Mouse (Mus musculus) midbrain, embryonic 13.5 days (tissue): ENCODE data around the gene 1110008L16Rik. TPM values are rescaled to one million over a fixed set of nuclear protein-coding genes. Genes with fewer than 3 reads are reported as not detected.
"Not testable (repeated sequence)": the region's sequence is repeated elsewhere in the genome, so short reads cannot be mapped to it uniquely, and the experiment has no call there.

ENCODE experiments used
- ATAC-seq: fragments of 200-750 bp; cut with Nextera tagmentation; 2 replicates; pipeline ENCODE4 v1.8.0; 2017; ENCODE audit warnings: mild to moderate bottlenecking, moderate TSS enrichment, moderate library complexity
- H3K27ac ChIP-seq: fragments of 300-500 bp; sonication (generic); 2 replicates; pipeline ENCODE4 v1.5.1; 2015; ENCODE audit warnings: inconsistent platforms, mild to moderate bottlenecking, moderate library complexity
- H3K27me3 ChIP-seq: fragments of 300-500 bp; sonication (generic); 2 replicates; pipeline ENCODE4 v1.6.1; 2015; ENCODE audit warnings: mild to moderate bottlenecking, inconsistent platforms
- H3K36me3 ChIP-seq: fragments of 300-500 bp; sonication (generic); 2 replicates; pipeline ENCODE4 v1.6.1; 2015; ENCODE audit warnings: mild to moderate bottlenecking, inconsistent platforms
- H3K4me1 ChIP-seq: fragments of 300-500 bp; sonication (generic); replicated peaks from 2 replicates; pipeline ENCODE4 v1.6.1; 2015; ENCODE audit warnings: inconsistent platforms
- H3K4me2 ChIP-seq: fragments of 300-500 bp; sonication (generic); replicated peaks from 2 replicates; pipeline ENCODE4 v1.6.1; 2015; ENCODE audit warnings: moderate library complexity, mild to moderate bottlenecking, inconsistent platforms
- H3K4me3 ChIP-seq: fragments of 300-500 bp; sonication (generic); replicated peaks from 2 replicates; pipeline ENCODE4 v1.5.1; 2015; ENCODE audit warnings: mild to moderate bottlenecking, inconsistent platforms
- H3K9ac ChIP-seq: fragments of 300-500 bp; sonication (generic); replicated peaks from 2 replicates; pipeline ENCODE4 v1.6.1; 2015; ENCODE audit warnings: mild to moderate bottlenecking, inconsistent platforms
- H3K9me3 ChIP-seq: fragments of 300-500 bp; sonication (generic); 2 replicates; pipeline ENCODE4 v1.6.1; 2016; ENCODE audit warnings: mild to moderate bottlenecking, inconsistent platforms
- WGBS: fragments of 180-500 bp; shearing (Covaris S2); methylation state at CpG from one replicate; pipeline ENCODE4 v1.1.7; 2015; 5-methylcytosine and 5-hydroxymethylcytosine counted together
- polyA plus RNA-seq: library from polyadenylated mRNA; unstranded; fragments of >200 nt; fragmentation: Nextera tagmentation; extraction: Ambion mirVana; gene quantifications from 2 replicates; pipeline ENCODE4 v1.2.1, GENCODE M21; 2015

Gene 1110008L16Rik
- polyA plus RNA-seq, 1 experiment from 2014 or later: 9.2 TPM

DNA sequence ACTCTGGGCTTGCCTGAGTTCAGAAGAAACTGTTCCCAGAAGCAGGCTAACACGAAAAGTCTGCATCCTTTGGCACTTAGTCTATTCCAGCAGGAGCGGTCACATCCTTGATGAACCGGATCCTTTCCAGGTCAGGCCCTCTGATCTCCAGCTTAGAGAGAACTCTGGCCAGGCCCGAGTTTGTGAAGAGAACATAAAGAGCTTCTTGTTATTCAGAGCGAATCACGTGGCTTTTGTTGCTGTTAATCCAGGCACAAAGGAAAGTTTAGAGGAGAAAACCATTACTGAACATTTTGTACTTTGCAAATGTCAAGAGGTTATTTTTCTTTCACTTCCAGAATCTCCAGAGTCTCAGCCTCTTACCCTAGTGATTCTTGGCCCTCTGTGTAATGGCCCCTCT is 86.6 kb downstream of the 1110008L16Rik start:
- ATAC-seq: no peak
- Histone ChIP-seq H3K27ac (no peak overlapping the region), H3K36me3 (peaks cover 9% of the 10 kb centered on the region; the same call in 1 of the 2 replicates), H3K4me3 (no peak overlapping the region), H3K9me3 (no peaks in the 10 kb centered on the region), H3K4me1 (peaks cover 3% of the 10 kb centered on the region; the same call in 1 of the 2 replicates), H3K4me2 (no peak overlapping the region), H3K27me3 (no peaks in the 10 kb centered on the region), H3K9ac (no peak overlapping the region)
- 10% methylated on average over 6 of the region's 6 CpGs for WGBS

DNA sequence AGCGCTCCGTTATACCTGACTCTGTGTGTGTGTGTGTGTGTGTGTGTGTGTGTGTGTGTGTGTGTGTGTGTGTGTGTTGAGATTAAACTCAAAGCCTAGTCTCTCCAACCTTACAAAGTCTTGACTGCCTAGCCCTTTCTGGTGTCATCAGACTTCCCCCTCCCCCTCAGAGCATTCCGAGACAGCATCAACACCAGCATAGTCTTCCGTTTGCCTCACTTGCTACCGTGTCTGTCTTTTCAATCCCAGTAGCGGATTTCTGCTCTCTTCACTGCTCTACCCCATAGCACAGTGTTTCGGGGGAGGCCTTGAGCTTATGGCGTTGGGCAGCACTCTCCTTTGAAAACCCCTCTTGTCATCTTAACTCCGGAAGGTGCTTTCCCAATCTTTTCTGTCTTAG is 87.1 kb downstream of the 1110008L16Rik start:
- no peak overlapping the region for H3K4me2 ChIP-seq
- WGBS: 56% methylated on average over 9 of the region's 9 CpGs
- H3K9me3 ChIP-seq: no peaks in the 10 kb centered on the region
- peaks cover 3% of the 10 kb centered on the region; the same call in 1 of the 2 replicates for H3K4me1 ChIP-seq
- H3K27ac ChIP-seq: no peak overlapping the region
- H3K27me3 ChIP-seq: no peaks in the 10 kb centered on the region
- no peak for ATAC-seq
- H3K9ac ChIP-seq: no peak overlapping the region
- H3K36me3 ChIP-seq: peaks cover 9% of the 10 kb centered on the region; the same call in 1 of the 2 replicates
- no peak overlapping the region for H3K4me3 ChIP-seq

- Histone ChIP-seq H3K4me2 (no peak overlapping the region), H3K9me3 (no peaks in the 10 kb centered on the region), H3K27ac (no peak overlapping the region), H3K9ac (no peak overlapping the region), H3K27me3 (no peaks in the 10 kb centered on the region), H3K4me3 (no peak overlapping the region), H3K36me3 (peaks cover 6% of the 10 kb centered on the region; the same call in 1 of the 2 replicates), H3K4me1 (peaks cover 3% of the 10 kb centered on the region; the same call in 1 of the 2 replicates)
- WGBS: 83% methylated on average over 7 of the region's 7 CpGs
- no peak for ATAC-seq
These were observed 87.9 kb downstream of the 1110008L16Rik start for GRCm38 (mm10) chr12:55387083-55387787.

- H3K9me3 ChIP-seq: no peaks in the 10 kb centered on the region
- H3K9ac ChIP-seq: no peak overlapping the region
- H3K27me3 ChIP-seq: no peaks in the 10 kb centered on the region
- no peak overlapping the region for H3K4me2 ChIP-seq
- H3K4me1 ChIP-seq: peaks cover 3% of the 10 kb centered on the region; the same call in 1 of the 2 replicates
- 70% methylated on average over 11 of the region's 11 CpGs for WGBS
- H3K27ac ChIP-seq: no peak overlapping the region
- H3K4me3 ChIP-seq: no peak overlapping the region
- ATAC-seq: no peak
- no peaks in the 10 kb centered on the region for H3K36me3 ChIP-seq
These were observed 88.5 kb downstream of the 1110008L16Rik start for GRCm38 (mm10) chr12:55387788-55388465.

DNA sequence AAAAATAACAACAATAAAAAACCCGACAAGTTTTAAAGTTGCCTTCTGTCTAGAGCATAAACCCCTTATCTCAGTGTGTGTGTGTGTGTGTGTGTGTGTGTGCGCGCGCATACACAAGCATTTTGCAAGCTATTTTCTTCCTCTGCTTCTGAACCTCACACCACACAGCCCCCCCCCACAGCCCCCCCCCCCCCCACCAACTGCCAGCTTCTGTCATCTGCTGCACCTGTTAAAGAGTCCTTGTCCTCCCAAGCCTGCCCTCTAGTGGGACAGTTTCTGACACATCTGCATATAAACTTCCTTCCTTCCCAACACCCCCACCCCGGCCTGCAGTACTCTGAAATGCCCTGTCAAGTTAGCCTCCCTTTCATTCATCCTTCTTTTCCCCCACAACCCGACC is 89.1 kb downstream of the 1110008L16Rik start:
- ATAC-seq: no peak
- Histone ChIP-seq H3K4me2 (no peak overlapping the region), H3K4me1 (peaks cover 3% of the 10 kb centered on the region; the same call in 1 of the 2 replicates), H3K36me3 (no peaks in the 10 kb centered on the region), H3K27ac (no peak overlapping the region), H3K9ac (no peak overlapping the region), H3K4me3 (no peak overlapping the region), H3K9me3 (no peaks in the 10 kb centered on the region), H3K27me3 (no peaks in the 10 kb centered on the region)
- WGBS: 67% methylated on average over 6 of the region's 6 CpGs

- Histone ChIP-seq H3K9ac (no peak overlapping the region), H3K4me2 (no peak overlapping the region), H3K4me1 (peaks cover 3% of the 10 kb centered on the region; the same call in 1 of the 2 replicates), H3K27ac (no peak overlapping the region), H3K9me3 (no peaks in the 10 kb centered on the region), H3K36me3 (no peaks in the 10 kb centered on the region), H3K27me3 (no peaks in the 10 kb centered on the region), H3K4me3 (no peak overlapping the region)
- no peak for ATAC-seq
- WGBS: 88% methylated on average over 17 of the region's 17 CpGs
These were observed 90.0 kb downstream of the 1110008L16Rik start for GRCm38 (mm10) chr12:55389132-55390081.

- Histone ChIP-seq H3K4me3 (no peak overlapping the region), H3K4me2 (no peak overlapping the region), H3K9me3 (no peaks in the 10 kb centered on the region), H3K36me3 (no peaks in the 10 kb centered on the region), H3K9ac (no peak overlapping the region), H3K27me3 (no peaks in the 10 kb centered on the region), H3K27ac (no peak overlapping the region), H3K4me1 (no peaks in the 10 kb centered on the region)
- no peak for ATAC-seq
These were observed 92.7 kb downstream of the 1110008L16Rik start for GRCm38 (mm10) chr12:55392120-55392519.

DNA sequence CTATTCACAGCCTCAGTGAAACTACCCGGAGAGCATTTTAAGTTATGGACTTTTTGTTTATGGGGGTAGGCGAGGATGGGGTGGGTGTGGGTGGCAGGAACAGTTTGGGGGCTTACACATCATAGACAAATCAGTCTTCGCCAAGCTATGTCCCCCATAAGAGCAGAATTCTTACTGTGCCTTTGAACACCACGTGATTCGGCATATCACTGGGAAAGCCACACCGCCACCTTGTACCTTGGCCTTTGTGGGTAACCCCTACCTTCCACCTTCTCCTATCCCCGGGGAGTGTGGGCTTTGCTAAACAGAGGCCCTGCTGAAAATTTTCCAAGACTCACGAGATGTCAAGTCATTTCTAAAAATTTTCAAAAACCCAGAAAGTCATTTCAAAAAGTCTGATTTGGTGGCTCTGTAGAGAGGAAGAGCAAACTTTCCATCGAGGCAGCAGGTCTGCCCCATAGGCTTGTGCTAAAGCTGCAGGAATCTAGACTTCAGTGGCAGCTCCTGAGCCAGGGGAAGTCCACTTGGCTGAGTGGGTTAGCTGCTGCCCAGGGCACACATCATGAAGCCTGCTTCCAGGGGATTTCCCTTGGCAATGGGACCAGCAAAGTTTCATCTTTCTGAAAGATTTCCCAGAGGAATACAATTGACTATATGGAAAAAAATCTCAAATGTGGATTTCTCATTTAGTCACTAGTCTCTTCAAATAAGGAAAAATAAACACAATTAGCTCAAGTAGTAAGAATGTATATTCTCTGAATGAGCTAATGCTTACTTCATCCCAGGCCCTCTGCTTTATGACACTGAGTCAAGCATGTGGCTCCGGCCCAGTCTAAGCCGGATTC is 93.6 kb downstream of the 1110008L16Rik start:
- WGBS: 84% methylated on average over 11 of the region's 11 CpGs
- ATAC-seq: no peak
- H3K27me3 ChIP-seq: no peaks in the 10 kb centered on the region

GRCm38 (mm10) chr12:55395601-55396000 is 96.2 kb downstream of the 1110008L16Rik start:
- H3K4me1 ChIP-seq: peaks cover 18% of the 10 kb centered on the region
- not testable (repeated sequence) for H3K27ac ChIP-seq, H3K4me2 ChIP-seq, H3K36me3 ChIP-seq, H3K9me3 ChIP-seq, H3K27me3 ChIP-seq, H3K4me3 ChIP-seq, ATAC-seq, H3K9ac ChIP-seq
- 92% methylated on average over 14 of the region's 14 CpGs for WGBS

More for the DNA sequence above, 93.6 kb downstream of the 1110008L16Rik start:
- no peak overlapping the region for H3K9ac ChIP-seq
- no peak overlapping the region for H3K27ac ChIP-seq
- H3K9me3 ChIP-seq: no peaks in the 10 kb centered on the region
- H3K4me2 ChIP-seq: no peak overlapping the region
- H3K4me3 ChIP-seq: no peak overlapping the region
- H3K4me1 ChIP-seq: peaks cover 5% of the 10 kb centered on the region
- H3K36me3 ChIP-seq: no peaks in the 10 kb centered on the region

- H3K36me3 ChIP-seq: peaks cover 2% of the 10 kb centered on the region; the same call in 1 of the 2 replicates
- no peak overlapping the region for H3K27ac ChIP-seq
- H3K9ac ChIP-seq: no peak overlapping the region
- no peak for ATAC-seq
- no peaks in the 10 kb centered on the region for H3K27me3 ChIP-seq
- H3K9me3 ChIP-seq: no peaks in the 10 kb centered on the region
- H3K4me2 ChIP-seq: no peak overlapping the region
- no peak overlapping the region for H3K4me3 ChIP-seq
- H3K4me1 ChIP-seq: peaks cover 21% of the 10 kb centered on the region
- WGBS: 93% methylated on average over 4 of the region's 4 CpGs
These were observed 97.2 kb downstream of the 1110008L16Rik start for GRCm38 (mm10) chr12:55396536-55396935.
